Mouse (Mus musculus) liver, adult 2 months (tissue): ENCODE data around the gene Ankrd23.

Experiments used
- CTCF ChIP-seq: fragments of 200-500 bp; IDR thresholded peaks from 2 replicates; pipeline ENCODE4 v1.5.1; 2011; ENCODE audit warnings: low read depth, low read length, control low read depth
- POLR2A ChIP-seq: fragments of 200-500 bp; IDR thresholded peaks from 2 replicates; pipeline ENCODE4 v1.6.1; 2011; ENCODE audit warnings: low read length, control low read depth; ENCODE audit not compliant: insufficient read depth; ENCODE audit errors: extremely low read depth

DNA sequence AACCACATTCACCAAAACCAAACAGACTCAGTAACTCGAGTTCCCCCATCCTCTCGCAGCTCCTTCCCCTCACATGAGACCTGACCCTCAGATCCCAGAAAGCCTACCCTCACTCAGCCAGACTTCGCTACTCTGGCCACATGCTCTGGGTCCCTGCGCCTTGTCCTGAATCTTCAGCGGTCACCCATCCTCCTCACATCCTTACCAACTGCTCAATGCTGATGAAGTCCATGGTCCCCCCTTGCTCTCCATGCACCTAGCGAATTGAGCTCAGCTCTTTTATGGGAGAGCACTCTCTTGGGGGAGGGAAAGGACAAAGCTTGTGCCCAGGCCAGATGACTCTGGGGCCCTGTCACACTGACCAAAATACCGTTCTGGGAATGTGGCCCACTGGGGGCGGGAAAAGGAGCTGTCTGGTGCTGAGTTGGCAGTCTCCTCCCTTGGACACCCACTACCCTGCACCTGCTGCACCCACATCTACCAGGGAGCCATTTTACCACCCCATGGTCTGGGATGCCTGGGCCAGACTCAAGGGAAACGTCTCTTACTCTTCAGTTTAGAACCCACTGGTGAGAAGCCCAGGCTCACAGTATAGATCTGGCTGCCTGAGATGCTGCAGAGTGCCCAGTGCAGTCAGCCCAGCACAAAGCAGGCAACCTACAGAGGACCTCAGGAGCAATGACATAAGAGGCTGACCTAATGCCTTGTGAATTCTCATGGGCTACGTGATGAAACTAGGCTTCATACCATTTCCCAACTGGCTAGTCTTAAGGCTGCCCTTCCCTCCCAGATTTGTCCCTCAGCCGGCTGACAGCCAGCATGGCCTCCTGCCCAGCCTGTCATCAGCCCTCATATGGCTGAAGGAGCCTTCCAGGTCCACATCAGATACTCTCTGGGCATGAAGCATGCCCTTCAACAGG is 946 bp downstream of the Ankrd23 start:
- no peak for TF ChIP-seq CTCF
- TF ChIP-seq POLR2A = no peak
